Mouse (Mus musculus) T-helper 1 cell (primary cell): ENCODE data around the gene Btbd11.

Experiments
- in situ Hi-C: fragments of 300-600 bp; cut with MboI, MseI; formaldehyde crosslinking; loops from one replicate; pipeline ENCODE4 v1.15.1; 2025; ENCODE audit warnings: high pct_unique_total_duplicates

The Btbd11 gene

DNA sequence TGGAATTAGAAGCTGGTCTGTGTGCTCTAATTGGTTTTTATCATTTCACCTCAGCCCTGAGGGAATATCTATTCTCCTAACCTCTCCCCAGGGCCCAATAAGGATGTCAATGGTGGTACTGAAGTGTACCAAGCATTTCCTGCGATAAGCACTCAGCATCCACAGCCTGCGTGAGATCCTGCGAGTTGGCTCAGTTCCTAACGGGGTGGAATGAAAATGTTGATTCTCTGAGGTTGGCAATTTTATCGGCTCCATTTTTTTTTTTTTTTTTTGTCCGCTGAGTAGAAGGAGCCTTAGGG is 131.4 kb downstream of the Btbd11 start:
- in situ Hi-C loops, result no loop called here

DNA sequence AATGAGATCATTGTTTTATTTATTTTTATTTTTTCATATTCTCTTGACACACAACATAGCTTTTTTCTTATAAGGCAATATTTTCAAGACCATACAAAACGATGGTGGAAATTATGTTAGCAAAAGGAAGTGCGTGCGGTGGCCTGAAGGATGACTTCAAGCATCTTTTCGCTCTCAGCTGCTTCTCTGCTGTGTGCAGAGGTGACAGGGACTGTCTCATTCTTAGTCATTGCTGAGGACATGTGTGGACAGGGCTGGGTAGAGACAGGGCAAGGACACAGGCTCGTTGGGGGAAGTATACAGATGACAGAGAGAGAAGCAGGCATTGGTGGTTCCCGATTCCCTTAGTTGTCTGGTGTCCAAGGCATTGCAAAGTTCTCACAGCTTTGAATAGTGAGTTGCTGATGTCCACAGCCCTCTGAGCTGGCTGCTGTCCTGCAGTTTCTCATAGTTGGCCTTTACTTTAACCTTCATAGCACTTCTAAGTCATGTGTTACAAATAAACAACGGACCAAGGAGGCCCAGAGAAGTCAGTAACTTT is 135.7 kb downstream of the Btbd11 start:
- in situ Hi-C loops, result no loop called here

DNA sequence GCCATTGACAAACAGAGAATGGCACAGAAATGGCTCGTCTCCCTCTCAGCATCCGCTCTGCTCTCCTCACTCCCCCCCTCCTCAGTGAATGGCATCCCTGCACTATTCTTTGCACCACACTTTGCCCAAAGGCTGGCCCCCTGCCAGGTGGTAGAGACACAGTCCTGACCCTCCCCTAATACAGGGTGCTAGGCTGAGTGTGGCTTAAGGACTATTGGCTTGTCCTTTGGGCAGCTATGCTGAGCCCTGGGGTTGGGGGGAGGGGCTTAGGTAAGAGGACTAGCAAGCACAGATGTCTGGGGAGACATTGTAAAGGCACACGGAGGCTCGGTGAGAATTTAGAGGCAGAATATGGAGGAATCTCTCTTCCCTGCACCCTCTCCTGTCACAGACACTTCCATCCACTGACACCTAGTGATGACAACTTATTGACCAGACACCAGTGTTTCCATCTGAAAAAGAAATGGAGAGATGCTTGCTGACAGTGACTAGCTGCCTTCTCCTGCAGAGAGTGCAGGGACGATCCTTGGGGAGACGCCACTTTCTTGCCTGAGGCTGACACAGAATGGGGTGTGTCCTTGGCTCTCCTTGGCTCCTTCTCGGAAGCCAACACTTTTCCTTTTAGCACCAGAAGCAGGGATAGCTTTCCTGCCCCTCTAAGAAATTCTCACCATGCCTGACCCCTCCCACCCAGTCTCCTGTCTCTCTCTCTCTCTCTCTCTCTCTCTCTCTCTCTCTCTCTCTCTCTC is 138.8 kb downstream of the Btbd11 start:
- in situ Hi-C loops, result no loop called here

DNA sequence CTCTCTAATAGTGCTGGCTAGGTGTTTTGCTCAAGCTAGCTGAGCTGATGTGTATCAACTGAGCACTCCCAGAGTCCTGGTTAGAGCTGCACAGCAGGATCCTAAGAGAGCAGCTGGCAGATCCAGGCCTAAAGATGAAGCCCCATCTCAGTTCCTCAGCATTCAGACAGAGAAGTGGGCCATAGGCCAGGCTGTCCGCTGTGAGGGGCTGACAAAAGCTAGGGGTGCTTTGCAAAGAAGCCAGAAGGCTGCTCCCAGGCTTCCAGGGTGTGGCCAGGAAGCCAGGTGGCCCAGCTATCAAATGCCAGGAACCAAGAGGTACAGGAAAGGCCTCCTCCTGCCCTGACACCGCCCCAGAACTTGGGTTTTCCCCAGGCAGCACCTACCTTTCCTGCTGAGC is 140.0 kb downstream of the Btbd11 start:
- in situ Hi-C loops, result no loop called here

DNA sequence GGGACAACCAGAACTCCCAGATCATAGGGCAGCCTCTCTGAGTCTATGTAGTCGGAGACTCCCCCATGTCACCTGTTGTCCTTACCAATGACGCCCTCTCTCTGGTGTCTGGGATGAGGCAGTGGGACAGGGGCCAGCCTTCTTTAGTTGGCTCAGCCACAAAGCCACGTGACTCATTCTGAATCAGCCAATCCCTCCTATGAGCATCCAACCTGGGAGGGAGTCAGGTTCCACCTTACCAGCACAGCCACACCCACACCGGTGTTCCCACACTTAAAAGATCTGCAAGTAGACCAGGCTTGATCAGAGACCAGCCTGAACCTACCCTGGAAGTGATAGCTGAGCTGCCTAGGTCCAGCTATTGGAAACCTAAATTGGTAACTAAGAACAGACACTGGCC is 141.1 kb downstream of the Btbd11 start:
- in situ Hi-C loops, result no loop called here

DNA sequence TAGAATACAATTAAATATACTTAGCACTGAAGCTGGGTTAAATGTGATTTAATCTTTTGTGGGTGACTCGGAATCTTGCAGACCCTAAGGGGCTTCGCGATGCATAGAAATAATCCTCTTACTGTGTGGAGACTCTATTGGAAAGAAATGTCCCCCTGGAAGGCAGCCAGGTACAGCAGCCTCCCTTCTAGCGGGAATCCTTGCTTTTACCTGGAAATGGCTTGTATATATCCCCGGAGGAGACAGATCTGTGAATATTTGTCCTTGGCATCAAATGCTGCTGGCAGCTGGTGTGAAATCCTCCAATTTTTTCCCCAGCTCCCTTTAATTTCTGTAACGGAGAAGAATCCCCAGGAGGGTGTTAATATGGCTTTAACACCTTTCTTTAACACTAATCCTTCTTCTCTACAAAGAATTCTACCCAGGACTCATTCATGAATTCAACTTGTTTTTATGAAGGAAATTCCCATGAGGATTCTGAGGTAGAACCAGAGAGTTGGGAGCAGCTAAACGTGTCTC is 146.6 kb downstream of the Btbd11 start:
- in situ Hi-C loops, result no loop called here

DNA sequence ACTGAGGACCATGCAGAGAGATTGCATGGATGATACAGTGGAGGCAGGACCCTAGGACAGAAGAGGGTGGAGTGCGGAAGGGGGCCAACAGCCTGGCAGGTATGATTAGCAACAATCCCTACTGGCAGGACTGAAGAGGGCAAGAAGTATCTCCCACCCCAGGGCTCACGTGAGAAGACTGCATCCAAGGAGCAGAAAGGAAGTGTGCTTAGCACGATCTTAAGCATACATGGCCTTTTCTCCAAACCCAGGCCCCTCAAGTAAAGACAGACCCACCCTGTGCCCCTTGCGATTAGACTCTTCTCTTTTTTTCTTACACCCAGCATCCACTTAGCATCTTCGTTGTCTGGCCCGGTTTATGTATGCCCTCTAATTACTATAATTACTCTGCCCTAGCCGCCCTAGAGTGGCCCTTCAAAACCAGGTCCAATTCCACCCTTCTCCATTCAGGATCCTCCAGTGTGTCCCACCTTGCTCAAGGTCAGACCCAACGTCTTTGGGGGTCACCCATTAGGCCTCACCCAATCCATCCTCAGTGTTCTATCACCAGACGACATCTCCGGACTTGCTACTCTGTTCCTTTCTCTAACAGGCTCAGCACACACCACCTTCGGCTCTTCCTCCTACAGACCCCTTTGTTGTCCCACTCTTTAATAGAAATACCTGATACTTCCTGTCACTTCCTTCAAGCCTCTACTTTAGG is 151.6 kb downstream of the Btbd11 start:
- in situ Hi-C loops, result no loop called here

DNA sequence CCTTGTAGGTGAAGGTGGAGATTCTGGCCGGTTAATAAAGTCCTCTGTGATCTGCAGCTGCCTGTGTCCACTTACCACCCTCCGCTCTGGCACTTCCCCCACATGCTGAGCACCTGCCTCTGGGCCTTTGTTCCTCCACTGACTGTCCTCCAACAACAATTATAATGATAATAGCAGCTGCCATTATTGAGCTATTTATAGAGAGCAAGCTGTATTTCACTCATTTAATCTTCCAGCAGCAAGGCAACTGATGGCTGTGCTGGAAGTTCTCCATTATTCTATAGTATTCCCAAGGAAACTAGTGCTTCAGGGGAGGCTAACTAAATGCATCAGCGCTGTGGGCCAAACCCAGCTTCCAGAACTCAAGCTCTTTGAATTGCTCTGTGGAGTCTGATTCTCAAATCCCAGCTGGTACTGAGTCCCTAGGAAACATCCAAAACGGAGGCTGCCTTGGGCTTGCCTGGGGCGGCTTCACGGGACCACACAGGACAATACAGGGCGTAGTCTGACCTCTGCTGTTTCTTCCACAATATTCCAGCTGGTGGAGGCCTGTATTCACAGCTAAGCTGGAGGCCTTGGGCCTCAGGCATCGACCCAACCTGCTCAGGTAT is 153.0 kb downstream of the Btbd11 start:
- in situ Hi-C loops, result no loop called here

DNA sequence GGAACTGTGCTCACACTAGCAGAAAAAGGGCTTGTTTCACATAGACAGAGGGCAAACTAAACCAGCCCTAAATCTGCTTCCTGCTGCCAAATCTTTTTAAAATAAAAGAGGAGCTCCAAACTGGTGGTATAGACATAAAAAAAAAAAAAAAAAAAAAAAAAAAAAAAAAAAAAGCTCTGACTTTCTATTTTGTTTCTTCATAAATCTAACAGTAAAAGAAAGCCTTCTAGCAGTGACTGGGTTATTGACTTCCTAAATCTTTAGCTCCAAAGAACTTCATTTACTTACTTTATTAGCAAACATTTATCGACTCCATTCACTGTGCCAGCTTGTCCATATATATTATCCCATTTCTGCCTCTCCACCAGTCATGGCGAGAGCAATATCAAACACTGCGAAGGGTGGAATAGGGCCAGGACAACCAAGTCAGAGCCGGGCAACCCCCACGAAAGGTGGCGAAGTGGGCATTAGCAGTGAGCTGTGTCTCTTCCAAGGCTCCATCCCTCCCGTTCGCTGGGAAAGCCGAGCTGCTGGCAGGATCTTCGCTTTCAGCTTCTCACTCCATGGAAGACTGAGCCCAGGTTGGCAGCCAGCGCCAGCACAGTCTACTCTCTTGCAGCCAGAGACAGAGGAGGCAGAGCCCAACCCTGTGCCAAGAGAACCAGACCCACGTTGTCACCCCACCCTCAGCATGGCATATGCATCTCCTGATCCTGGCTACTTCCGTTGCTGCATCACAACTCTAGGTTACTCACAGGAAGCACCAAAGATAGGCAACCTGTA is 153.9 kb downstream of the Btbd11 start:
- in situ Hi-C loops, result no loop called here

DNA sequence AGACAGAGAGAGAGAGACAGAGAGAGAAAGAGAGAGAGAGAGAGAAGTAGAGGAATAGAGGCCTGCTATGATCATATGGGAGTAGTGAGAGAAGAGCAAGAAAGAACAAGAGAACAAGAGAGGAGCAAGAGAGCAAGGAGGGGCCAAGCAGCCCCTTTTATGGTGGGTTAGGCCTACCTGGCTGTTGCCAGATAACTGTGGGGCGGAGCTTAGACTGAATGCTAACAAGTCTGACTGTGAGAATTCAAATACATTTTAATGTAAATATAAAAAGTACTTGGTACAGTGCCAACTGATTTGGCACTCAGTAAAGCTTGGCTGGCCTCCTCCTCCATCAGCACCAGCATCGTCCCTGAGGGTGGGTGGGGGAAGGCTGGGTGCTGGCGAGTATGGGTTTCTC is 154.9 kb downstream of the Btbd11 start:
- in situ Hi-C loops, result no loop called here

DNA sequence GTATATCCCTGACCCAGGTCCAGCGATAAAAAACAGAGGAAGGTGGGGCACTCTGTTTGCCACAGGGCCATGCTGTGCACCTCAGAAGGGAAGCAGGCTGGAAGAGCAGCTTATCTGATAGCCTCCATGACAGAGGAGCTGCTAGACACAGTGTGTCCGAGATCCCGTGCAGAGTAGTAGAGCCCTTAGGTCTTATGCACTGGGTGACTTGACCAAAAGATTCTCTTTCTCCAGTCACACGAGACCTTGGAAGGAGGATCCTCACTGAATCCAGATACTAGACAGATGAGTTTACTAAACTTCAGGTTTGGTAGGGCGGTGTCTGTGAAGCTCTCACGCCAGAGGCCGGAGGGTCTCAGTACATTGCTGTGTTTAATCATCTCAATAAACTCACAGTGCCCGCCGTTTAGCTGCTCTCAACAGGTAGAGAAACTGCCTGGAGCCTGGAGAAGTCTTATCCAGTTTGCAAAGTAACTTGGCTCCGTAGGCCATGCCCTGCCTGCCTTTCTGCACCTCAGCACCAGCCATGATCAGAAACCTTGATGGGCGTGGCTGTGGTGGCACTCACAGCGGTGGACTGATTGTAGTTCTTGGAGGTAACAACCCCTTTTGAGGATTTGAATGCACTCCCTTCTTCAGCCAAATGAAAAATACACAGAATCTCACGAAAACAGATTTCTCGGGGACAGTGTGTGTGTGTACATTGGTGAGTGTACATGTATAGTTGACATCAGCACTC is 155.4 kb downstream of the Btbd11 start:
- in situ Hi-C loops, result no loop called here

DNA sequence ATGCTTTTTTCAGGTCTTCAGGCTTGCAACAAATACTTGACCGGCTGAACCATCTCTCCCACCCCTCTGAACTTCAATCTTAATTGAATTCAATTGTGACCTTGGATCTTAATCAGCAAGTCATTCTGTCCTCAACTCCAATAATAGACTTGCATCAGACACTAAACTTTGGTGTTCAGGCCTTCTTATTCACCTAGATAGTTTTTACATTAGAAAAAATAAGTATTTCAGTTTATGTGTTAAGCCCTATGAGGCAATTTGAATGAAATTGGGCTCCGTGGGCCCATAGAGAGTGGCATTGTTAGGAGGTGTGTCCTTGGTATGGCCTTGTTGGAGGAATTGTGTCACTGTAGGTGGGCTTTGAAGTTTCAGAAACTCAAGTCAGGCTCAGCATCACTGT is 156.7 kb downstream of the Btbd11 start:
- in situ Hi-C loops, result no loop called here

DNA sequence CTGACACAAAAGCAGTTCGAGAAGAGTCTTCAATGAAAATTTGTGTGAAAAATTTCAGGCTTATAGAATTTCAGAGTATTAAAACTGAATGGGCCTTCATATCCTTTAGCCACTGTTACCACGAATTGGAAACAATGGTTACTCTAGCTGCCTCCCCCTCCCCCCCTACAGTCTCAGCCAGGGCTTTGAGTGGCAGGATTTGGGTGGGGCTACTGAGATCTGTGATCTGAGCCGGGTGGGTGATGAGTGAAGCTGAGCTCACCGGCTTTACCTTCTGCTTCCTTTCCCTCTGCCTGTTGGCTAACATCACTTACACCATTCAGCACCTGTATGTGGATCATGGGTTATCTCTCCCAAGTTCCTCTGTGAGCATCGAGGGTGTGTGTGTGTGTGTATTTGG is 158.4 kb downstream of the Btbd11 start:
- in situ Hi-C loops, result no loop called here

DNA sequence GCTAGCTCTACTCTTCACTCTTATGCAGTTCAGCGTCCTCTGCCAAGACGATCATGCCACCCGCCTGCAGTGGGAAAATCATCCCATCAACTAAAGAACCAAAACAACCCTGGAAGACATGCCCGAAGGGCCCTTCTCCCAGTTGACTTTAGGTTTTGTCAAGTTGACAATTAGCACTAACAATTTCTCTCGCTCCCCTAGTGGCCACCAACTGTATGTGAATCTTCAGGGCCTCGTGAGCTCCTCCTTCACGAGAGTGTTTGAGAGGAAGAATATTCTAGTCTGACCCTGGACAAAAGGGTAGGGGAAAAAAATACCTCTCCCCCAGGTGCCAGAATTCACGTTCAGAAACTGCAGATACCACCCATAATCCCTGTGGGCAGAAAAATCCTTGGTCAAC is 168.6 kb downstream of the Btbd11 start:
- in situ Hi-C loops, result no loop called here

DNA sequence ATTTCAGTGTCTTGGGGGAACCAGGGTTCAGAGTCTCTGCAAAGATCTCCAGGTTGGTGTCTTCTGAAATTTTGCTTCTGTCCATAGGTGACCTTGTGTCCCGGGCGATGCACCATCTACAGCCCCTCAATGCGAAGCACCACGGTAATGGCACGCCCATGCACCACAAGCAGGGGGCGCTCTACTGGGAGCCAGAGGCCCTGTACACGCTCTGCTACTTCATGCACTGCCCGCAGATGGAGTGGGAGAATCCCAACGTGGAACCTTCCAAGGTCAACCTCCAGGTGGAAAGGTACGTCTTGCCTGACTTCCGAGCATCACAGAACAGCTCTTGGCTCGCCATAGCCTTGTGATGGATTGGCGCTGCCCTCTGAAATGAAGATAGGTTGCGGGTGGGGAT is 174.8 kb downstream of the Btbd11 start:
- in situ Hi-C loops, result no loop called here

DNA sequence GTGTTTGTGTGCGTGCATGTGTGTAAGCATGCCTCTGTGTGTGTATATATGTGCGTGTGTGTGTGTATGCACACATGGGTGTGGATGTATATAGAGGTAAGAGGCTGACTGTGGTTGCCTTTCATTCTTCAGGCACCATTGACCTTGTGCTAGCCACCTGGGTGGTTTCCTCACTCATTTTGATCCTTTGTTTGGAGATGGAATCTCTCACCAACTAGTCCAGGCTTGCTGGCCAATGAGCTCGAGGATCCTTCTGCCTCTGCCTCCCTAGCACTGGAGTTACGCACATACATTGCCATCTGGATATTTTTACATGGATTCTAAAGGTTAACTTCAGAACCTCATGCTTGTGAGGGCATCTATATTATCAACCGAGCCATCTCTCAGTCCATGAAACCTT is 184.8 kb downstream of the Btbd11 start:
- in situ Hi-C loops, result no loop called here

DNA sequence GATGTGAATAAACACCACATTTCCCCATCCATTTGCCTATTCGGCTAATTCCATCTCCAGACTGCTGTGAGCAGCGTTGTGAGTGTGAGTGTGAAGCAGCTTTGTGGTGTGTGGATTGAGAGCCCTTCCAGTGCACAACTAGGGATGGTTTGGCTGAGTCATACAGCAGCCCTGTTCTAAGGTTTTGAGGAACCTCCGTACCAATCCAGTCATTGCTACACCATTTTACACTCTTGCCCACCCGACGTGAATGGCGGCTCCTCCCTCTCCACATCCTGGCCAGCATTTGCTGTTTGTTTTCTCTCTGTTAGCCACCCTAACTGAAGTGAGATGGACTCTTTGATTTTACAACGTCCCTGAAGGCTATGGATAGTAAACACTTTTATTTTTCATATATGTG is 186.0 kb downstream of the Btbd11 start:
- in situ Hi-C loops, result no loop called here

DNA sequence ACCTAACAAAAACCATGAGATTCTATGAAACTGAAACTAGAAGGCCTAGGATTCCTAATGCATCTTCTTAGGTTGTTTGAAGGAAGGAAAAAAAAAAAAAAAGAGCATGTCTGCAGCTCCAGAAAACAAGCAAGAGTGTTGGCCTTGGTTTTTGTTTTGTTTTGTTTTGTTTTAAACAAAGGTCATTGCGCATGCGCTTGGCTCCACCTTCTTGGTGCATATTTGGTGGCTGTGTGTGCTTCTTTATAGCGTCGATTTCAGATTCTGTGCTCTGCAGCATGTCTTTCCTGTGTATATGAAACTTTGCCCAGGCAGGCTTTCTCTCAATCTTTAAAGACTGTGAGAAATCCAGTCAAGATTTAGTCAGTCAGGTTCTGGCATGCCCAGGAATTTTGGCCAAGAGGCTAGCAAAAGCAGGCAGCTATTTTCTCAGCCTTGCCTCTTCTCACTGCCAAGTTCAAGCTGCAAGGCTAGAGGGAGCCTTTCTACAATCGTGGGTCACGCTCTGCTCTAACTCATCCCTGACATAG is 191.3 kb downstream of the Btbd11 start:
- in situ Hi-C loops, result no loop called here

DNA sequence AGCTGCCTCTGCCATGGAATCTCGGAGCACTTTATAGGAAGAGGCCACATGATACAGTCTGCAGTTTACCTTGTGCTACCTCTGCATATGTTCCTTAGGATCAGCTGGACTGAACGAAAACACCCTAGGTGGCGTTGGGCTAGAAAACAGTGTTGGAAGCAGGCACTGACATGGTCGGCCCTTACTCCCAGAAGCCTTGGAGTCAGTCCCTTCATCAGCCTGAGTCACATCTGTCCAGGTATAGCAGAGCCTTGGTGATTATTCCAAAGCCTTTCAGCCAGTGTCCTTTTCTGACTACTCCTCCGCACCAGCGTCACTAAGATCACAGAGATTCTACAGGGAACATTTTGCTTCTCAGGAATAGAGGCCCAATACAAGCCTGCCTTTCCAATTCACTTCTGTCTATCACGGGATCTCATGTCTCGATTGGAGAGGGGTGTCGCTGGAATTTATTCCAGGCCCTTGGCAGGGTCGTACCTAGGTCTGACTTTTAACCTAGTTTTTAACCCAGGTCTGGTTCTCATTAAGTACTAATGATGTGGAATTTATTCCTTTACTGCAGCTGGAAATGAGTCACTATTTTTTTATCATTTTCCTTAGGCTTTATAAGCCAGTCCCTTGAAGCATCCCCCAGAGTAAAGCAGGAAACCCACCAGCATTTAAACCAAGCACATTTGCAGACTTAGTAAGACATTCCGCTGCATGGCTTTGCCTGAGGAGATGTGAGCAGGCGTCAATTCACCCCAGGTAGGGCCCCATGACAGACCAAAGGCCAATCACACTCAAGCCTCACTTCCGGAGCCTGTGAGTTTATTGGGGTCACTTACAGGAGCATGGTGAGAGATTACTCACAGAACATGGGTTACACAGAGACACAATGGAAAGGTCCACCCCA is 192.2 kb downstream of the Btbd11 start:
- in situ Hi-C loops, result no loop called here

DNA sequence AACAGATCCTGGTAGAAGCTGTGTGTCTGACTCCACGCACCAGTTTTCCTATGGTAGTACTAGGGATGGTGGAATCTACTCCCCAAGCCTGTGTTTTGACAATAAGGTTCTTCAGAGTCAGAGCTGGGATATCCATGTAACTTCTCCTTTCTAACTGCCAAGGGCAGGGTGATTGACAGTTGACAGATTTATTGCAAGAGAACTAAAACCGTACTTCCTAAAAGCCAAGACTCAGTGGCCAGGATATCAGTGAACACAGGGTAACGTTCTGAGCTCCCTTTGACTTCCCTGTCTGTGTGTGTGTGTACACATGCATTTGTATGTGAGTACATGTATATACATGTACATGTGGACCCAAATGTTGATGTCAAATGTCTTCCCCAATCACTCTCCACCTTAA is 201.1 kb downstream of the Btbd11 start:
- in situ Hi-C loops, result no loop called here
